Mouse (Mus musculus) testis, adult 2 months (tissue): ENCODE data around the gene Tmprss15. TPM values are rescaled to one million over a fixed set of nuclear protein-coding genes. Genes with fewer than 3 reads are reported as not detected.

ENCODE experiments used
- H3K27ac ChIP-seq: fragments of 200-500 bp; 2 replicates; pipeline ENCODE4 v1.5.1; 2012; ENCODE audit warnings: low read depth, low read length; ENCODE audit not compliant: control insufficient read depth, insufficient read depth
- H3K27me3 ChIP-seq: fragments of 200-500 bp; 2 replicates; pipeline ENCODE4 v1.6.1; 2012; ENCODE audit warnings: mild to moderate bottlenecking, low read length, moderate library complexity; ENCODE audit not compliant: control insufficient read depth, insufficient read depth
- H3K36me3 ChIP-seq: fragments of 200-500 bp; 2 replicates; pipeline ENCODE4 v1.6.1; 2012; ENCODE audit warnings: mild to moderate bottlenecking, low read length; ENCODE audit not compliant: control insufficient read depth, insufficient read depth
- H3K4me1 ChIP-seq: fragments of 200-500 bp; 2 replicates; pipeline ENCODE4 v1.6.1; 2012; ENCODE audit warnings: low read length; ENCODE audit not compliant: control insufficient read depth, insufficient read depth
- H3K4me3 ChIP-seq: fragments of 200-500 bp; 2 replicates; pipeline ENCODE4 v1.5.1; 2012; ENCODE audit warnings: low read depth, mild to moderate bottlenecking, low read length, moderate library complexity, mixed read lengths; ENCODE audit not compliant: control insufficient read depth
- CTCF ChIP-seq: fragments of 200-500 bp; IDR thresholded peaks from 2 replicates; pipeline ENCODE4 v1.5.1; 2012; ENCODE audit warnings: low read depth, mild to moderate bottlenecking, inconsistent platforms, low read length, moderate library complexity; ENCODE audit not compliant: control insufficient read depth, insufficient read depth, insufficient replicate concordance
- POLR2A ChIP-seq: fragments of 200-500 bp; IDR thresholded peaks from 2 replicates; pipeline ENCODE4 v1.6.1; 2012; ENCODE audit warnings: low read depth, mild to moderate bottlenecking, inconsistent platforms, low read length, moderate library complexity; ENCODE audit not compliant: control insufficient read depth
- polyA plus RNA-seq: library from polyadenylated mRNA; depleted of rRNA; stranded (reverse); fragments of >200 nt; gene quantifications from 2 replicates; pipeline ENCODE4 v1.2.3, GENCODE M21; 2012; rRNA removed

Gene Tmprss15
- polyA plus RNA-seq, result 0.02 TPM in 1 of 2 replicates, not detected in the other

DNA sequence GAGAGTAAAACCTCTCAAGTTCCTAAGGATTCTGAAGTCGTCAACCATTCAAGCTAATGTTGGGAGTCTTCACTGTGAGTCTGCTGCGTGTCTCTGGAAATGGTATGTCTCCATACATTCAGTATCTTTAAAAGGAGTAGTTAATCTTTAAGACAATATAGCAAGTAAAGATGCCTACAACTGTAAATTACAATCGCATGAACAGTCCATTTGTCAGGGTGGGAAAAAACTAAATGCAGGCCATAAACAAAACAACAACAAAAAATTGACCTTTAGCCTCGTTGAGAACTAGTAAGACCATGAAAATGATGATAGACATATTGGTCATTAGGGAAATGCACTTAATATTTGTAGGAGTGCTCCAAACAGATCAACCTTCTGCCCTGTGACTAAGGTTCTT lies at the start of gene Tmprss15:
Gene Tmprss15, minus strand, starts transcription at position 101 of the 400 bp plus-strand sequence.
- H3K27ac ChIP-seq, result no peak within 1 kb of the TSS
- TF ChIP-seq POLR2A, result no peak
- TF ChIP-seq CTCF, result no peak
- no peaks in the 10 kb centered on the region for H3K4me1 ChIP-seq
- H3K27me3 ChIP-seq, result no peaks in the 10 kb centered on the region
- H3K36me3 ChIP-seq, result no peaks in the 10 kb centered on the region
- H3K4me3 ChIP-seq, result no peak within 1 kb of the TSS

DNA sequence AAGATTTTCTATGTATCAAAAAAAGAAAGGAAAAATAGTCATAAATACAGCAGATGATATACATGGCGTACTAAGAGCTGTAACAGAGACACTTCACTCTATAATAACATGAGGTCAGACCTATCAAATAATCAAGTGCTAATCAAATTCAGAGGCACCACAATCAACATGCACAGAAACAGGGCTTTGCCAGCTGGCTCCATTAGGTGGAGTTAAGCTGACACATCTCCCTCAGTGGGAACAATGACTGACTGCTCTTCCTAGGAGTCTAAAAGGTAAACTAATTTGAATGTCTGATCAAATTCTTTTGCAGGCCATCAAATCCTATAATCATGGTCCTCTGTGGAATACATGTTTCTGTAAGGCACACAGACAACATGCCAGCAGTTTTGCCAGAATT lies 24.0 kb upstream of the Tmprss15 start:
- no peaks in the 10 kb centered on the region for H3K36me3 ChIP-seq
- no peak overlapping the region for H3K4me3 ChIP-seq
- H3K27me3 ChIP-seq, result no peaks in the 10 kb centered on the region
- no peak for TF ChIP-seq POLR2A
- no peak for TF ChIP-seq CTCF
- H3K27ac ChIP-seq, result no peak overlapping the region
- H3K4me1 ChIP-seq, result no peaks in the 10 kb centered on the region

DNA sequence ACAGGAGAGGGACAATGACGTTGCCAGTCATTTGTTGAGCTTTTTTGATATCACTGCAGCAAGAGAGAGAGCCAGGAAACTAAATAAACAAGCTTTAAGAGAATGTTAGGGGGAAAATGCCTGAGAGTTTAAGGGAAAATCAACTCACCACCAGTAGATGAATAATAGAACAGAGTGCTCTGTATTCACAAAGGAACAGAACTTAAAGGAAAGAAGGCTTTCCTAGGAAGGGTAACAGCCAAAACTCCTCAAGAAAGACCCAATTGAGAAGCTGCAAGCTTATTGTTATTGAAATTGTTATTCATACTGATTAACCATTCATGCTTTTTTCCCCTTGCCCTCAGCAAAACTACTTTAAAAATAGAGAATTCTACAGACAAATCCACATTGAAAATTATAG lies 18.6 kb upstream of the Tmprss15 start:
- Histone ChIP-seq H3K4me1 (no peaks in the 10 kb centered on the region), H3K36me3 (no peaks in the 10 kb centered on the region), H3K27me3 (no peaks in the 10 kb centered on the region), H3K27ac (no peak overlapping the region), H3K4me3 (no peak overlapping the region)
- no peak for TF ChIP-seq CTCF
- TF ChIP-seq POLR2A, result no peak

DNA sequence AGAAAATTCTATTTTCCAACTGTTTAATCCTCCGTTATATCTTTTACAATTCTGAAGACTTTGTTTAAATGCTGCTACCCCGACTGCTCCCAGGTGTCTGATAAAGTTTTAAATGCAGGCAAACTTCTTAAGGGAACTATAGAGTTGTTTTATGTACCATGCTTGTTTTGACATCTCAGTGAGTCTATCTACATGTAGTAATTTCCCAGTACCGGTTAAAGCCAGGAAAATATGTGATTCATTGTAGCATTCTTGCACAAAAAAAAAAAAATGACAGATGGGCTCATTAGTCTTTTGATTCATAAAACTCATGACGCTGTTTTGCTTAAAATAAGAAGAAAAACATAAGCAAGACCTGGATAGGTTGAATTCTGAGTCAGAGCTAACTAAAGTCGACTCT lies 18.1 kb upstream of the Tmprss15 start:
- H3K27ac ChIP-seq, result no peak overlapping the region
- H3K4me1 ChIP-seq, result no peaks in the 10 kb centered on the region
- no peaks in the 10 kb centered on the region for H3K36me3 ChIP-seq
- no peak for TF ChIP-seq CTCF
- TF ChIP-seq POLR2A, result no peak
- no peaks in the 10 kb centered on the region for H3K27me3 ChIP-seq
- no peak overlapping the region for H3K4me3 ChIP-seq

DNA sequence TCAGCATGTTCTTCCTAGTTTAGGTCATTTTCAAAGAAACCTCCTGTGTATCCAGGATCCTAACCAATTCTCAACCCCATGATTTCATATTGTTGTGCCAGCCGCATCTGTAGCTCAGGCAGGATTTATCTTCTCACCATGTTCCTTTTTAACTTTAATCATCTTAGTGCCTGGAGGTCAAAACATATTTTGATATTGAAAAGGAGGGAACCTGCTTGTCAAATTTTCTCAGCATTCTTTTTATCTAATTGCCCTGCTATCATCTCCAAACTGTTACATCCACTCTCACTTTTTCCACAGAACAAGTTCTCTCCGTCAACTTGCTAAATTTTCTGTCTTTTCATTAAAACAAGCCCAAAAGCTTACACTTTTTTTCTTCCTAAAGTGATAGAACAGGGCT lies 9.4 kb upstream of the Tmprss15 start:
- Histone ChIP-seq H3K4me1 (no peaks in the 10 kb centered on the region), H3K36me3 (no peaks in the 10 kb centered on the region), H3K4me3 (no peak overlapping the region), H3K27ac (no peak overlapping the region), H3K27me3 (no peaks in the 10 kb centered on the region)
- TF ChIP-seq POLR2A, result no peak

DNA sequence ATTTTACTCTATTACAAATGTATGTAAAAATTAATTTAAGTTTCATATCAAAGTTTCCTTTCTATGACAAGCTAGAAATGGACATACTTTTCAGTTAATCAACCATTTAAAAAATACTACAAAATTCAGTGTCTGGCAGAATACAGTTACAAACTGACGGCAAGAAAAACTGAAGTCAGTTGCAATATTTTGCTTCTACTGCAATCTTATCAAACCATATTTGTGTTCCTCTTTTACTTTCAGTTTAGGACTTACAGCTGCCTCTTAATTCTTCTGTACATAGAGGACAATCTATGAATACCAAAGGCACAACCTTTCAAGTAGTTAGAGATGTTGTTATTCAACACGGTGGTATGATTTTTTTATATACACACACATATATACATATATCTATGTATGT lies 7.4 kb upstream of the Tmprss15 start:
- H3K36me3 ChIP-seq, result no peaks in the 10 kb centered on the region
- H3K27ac ChIP-seq, result no peak overlapping the region
- H3K4me1 ChIP-seq, result no peaks in the 10 kb centered on the region
- TF ChIP-seq POLR2A, result no peak
- TF ChIP-seq CTCF, result no peak
- no peaks in the 10 kb centered on the region for H3K27me3 ChIP-seq
- no peak overlapping the region for H3K4me3 ChIP-seq

DNA sequence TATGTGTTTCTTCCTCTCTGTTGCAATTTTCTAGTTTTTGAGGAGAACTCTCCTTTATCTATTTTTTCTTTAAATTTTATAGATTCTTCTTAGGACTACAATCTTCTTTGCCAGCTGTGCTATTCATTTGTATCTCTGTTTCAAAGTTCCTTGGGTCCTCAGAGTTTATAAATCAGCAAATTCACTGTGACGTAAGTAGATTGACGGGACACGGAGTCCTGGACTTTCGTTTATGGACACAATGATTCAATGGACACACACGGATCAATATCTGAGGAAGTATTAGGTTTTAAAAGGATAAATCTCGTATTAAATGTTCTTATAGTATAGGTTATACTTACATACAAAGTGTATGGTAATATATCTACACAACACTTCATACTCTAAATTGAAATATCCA lies 4.3 kb downstream of the Tmprss15 start:
- Histone ChIP-seq H3K4me3 (no peak overlapping the region), H3K27me3 (no peaks in the 10 kb centered on the region), H3K36me3 (no peaks in the 10 kb centered on the region), H3K27ac (no peak overlapping the region), H3K4me1 (no peaks in the 10 kb centered on the region)
- no peak for TF ChIP-seq CTCF
- TF ChIP-seq POLR2A, result no peak

DNA sequence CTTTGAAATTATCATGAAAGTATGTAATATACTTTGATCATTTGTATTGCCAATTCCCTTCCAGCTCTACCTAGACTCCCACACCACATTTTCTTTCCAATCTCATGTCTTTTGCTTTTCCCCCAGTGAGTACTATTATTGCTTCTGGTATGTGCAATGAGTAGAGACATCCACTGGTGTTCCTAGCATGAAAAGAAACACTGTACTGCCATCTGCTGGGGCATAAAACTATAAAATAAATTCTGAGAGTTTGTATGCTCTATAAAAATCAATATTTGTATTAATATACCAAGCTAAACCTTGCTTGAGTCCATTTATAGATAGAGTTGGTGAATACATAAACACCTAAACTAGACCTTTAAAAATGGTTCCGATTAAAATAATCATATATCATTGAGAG lies 27.0 kb downstream of the Tmprss15 start:
- Histone ChIP-seq H3K4me3 (no peak overlapping the region), H3K27me3 (no peaks in the 10 kb centered on the region), H3K36me3 (no peaks in the 10 kb centered on the region), H3K4me1 (no peaks in the 10 kb centered on the region), H3K27ac (no peak overlapping the region)
- TF ChIP-seq POLR2A (no peak), CTCF (no peak)
